Mouse (Mus musculus): ENCODE results near the gene Srgap1.
"Not testable (repeated sequence)": the region's sequence is repeated elsewhere in the genome, so short reads cannot be mapped to it uniquely, and the experiment has no call there.

The Srgap1 gene

DNA sequence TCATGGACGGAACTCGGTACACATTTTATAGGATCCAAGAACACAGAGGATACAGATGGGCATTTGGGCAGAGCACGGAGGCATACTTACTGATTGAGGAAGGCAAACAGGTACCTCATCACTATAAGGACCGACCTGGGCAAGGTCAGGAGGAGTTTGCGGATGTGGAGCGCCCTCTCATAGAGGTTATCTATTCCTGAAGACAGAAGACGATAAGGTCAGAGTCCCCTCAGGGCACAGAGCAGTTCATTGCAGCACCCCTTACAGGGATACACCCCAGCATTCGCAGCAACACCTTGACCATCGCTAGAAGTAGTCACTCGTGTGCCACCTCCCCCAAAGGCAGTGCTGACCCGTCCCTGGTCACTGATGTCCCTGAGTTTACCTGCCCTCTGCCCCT lies 239.3 kb downstream of the Srgap1 start:
- no peak for DNase-seq

DNA sequence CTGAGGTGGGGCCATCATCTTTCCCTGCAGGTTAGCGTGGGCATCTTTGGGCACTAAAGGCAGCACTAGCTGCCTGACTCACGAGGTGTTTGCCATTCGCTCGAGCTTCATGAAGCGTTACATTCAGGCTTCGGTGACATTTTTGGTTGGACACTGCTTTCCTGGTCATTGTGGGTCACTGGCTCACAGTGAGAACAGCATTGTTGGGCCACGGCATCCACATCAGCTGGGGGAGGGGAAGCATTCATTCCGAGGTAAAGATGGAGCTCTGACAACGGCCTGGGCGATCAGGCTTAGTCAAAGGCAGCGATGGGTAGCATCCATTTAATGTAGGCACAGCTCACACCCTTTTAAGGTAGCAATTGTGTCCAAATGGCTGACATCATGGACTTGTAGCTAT lies 240.3 kb downstream of the Srgap1 start:
- no peak for DNase-seq

DNA sequence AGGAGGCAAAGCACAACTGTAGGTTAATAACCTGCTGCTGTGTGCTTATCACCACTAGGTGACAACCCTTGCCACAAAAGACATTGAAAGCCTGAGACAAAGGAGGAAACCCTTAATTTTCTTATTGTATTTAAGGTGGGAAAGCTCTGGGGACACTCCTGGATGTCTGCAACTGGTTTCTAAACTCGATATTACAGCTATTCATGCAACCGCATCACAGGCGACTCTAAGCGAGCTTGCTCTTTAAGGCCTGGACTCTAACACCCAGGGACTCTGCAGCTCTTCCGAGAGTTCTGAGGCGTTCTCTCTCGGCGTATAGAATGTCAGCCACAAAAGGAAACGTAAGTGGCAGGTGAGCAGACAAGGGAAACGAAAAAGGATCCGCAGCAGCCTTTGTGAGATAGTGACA lies 241.2 kb downstream of the Srgap1 start:
- DNase-seq, result no peak

DNA sequence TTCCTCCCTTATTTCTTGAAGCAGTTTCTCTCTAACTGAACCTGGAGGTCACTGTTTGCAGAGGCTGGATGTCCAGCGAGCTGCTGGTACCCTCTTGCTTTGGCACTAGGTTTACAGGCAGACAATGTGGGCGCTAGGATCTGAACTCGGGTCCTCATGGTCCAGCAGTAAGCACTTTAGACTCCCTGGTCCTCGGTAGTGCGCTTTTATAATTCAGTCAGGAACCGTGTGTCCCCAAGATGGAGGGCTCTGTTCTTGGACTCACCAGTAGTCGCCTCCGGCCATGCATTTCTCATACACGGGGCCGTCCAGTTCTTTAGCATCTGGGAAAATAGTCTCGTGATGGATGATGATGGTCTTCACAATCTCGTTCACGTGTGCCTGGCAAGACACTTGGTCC lies 242.6 kb downstream of the Srgap1 start:
- DNase-seq, result no peak

DNA sequence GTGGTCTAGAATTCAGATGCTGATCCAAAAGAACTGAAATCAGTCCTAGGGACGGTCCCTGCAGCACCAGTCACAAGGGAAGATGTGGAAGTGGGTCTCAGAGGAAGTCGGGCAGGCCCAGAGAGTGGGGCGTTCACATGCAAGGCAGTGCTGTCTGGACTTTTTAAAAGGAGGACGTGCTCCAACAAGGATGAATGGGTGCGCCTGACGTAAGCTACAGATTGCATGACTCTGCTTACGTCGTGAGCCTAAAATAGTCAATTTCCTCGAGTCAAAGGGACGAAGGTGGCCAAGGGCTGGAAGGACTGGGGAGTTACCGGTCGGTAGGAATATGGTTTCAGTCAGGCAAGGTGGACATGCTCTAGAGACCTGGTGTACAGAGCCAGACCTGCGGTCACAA lies 247.1 kb downstream of the Srgap1 start:
- DNase-seq, result no peak

DNA sequence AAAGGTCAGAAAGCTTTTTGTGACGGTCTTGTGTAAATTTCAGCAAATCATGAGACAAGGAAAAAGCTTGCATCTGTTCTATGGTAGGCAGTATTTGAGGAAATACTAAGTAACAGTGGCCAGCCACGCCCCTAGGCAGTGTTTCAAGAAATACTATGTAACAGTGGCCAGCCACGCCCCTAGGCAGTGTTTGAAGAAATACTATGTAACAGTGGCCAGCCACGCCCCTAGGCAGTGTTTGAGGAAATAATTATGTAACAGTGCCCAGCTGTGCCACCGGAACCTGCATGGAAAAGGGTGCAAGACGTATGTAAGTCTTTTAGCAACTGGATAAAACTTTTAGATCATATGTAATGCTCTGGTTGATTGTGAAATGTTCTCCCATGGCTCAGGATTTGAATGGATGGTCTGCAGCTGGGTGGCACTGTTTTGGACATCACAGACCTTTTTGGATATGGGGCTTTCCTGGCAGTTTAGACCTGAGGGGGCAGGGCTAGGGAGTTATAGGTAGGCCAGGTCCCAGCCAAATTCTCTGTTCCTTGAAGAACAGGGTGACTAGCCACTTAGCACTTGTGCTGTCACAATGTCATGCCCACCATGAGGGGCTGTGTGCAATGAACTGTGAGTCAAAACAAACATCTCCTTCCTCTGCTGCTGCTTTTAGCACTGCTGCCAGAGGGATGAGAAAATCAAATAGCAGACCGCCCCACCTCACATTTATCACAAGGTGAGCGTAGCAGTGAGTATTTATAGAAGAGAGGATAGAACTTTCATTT lies 250.9 kb downstream of the Srgap1 start:
- DNase-seq, result peak; percentile 93

DNA sequence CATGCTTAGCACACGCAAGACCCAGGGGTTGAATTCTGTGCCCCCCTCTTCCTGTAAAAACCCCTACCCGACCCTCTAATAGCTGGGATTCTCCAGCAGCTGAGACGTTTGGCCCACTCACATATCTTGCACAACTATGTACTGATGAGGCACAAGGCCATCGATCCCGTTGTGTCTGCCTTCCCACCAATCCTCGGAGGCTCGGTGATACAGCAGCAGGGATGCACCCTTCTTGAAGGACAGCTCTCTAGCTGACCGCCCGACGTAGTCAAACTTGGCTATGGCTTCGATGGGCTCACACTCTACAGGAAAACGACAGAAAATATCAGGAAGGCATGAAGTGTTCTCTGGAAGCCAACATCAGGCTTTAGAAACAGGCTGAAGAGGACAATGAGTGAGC lies 252.6 kb downstream of the Srgap1 start:
- no peak for DNase-seq

DNA sequence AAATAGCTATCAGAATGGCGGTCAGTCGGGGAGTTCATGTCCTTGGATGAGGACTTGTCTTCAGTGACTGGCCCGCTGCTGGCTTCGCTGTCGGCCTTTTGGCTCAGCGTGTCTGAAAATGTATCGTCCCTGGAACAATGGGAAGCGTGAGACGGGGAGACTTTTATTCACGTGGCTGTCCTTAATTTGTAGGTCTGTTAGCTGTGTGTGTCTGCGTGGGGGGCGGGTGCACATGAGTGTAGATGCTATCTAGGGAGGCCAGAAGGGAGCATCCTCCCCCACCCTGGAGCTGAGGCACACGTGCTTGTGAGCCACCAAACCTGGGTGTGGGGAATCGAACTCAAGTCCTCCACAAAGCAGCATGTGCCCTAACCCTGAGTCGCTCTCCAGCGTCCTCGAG lies 254.5 kb downstream of the Srgap1 start:
- no peak for DNase-seq

DNA sequence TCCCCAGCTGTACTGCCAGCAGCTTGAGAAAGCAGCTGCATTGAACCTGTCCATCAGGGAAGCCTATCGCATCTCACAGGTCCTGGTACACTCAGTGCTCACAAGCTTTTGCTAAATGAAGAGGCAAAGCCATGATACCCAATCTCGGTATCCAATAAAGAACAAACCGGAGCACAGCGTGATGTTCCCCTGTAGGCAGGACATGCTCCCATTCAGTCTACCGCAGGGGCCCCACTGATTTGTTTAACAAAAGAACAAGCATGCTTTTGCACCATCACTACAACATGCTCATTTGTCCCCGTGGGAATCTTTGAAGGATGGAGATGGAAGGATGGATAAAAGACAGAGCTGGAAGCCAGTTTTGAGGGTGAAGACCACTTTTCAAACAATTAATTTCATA lies 257.0 kb downstream of the Srgap1 start:
- DNase-seq, result no peak

DNA sequence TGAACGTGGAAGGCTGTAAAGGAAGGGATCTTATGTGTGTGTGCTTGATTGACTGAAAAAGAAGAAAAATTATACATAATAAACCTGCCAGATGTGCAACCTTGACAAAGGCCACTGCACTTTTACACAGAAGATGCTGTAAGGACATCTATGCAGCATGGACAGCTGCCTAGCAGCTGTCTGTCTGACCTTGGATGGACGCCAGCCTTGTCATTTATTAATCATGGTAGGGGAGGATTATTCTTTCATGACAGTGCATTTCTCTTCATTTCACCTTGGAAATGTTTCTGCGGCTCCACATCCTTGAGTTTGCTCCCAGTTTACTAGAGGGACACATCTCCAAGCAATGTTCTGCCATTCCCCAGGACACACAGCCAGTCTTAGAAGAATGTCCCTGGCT lies 258.6 kb downstream of the Srgap1 start:
- DNase-seq, result no peak

DNA sequence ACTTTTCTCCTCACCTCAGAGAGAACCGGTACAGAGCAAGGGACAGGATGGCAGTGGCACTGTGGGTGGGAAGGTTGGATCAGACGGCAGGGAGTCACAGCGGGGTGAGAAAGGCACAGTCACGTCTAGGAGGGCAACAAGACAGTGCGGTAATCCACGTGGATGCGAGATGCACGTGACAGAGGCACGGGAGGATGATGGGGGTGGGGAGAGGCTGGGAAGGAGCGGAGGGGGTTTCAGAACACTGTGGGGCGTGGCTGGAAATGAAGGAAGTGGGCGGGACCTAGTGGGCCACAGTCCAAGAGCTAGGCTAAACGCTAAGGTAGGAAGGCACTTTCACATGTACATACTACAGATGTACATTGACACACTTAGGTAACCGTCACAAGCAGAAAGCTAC lies 266.0 kb downstream of the Srgap1 start:
- peak; percentile 56 for DNase-seq

DNA sequence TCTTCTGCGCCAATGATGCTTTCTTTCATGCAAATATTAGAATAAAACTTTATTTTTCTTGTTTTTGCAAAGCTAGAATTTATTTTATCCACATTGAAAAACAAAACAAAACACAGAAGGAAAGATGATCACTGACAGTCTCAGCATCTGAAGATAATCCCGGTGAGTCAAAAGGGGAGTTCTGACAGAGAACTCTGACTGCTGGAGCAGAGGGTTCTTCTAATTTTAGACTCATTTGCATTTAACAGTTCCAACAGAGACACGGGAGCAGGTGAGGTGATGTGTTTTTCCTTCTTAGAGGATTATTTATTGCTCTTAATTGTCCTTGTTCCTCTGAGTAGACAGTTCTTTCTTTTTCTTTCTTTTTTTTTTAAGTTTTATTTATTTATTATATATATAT lies 271.1 kb downstream of the Srgap1 start:
- DNase-seq, result no peak

DNA sequence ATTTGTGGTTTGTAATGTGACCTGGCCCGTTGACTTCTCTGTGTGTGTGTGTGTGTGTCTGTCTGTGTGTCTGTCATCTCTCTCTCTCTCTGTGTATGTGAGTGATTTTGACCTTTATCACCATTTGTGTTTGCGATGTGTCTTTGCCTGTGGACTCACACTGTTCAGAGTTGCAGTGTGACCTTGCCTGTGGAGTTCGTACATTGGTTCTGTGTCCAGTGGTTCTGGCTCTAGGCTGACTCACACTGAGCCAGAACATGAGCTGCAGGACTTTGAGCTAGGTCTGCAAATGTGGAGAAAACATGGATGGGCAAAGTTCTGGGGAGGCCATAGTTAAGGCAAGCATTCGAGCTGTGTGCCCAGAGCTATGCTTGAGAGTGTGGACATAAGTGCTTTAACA lies 273.3 kb downstream of the Srgap1 start:
- DNase-seq, result no peak

DNA sequence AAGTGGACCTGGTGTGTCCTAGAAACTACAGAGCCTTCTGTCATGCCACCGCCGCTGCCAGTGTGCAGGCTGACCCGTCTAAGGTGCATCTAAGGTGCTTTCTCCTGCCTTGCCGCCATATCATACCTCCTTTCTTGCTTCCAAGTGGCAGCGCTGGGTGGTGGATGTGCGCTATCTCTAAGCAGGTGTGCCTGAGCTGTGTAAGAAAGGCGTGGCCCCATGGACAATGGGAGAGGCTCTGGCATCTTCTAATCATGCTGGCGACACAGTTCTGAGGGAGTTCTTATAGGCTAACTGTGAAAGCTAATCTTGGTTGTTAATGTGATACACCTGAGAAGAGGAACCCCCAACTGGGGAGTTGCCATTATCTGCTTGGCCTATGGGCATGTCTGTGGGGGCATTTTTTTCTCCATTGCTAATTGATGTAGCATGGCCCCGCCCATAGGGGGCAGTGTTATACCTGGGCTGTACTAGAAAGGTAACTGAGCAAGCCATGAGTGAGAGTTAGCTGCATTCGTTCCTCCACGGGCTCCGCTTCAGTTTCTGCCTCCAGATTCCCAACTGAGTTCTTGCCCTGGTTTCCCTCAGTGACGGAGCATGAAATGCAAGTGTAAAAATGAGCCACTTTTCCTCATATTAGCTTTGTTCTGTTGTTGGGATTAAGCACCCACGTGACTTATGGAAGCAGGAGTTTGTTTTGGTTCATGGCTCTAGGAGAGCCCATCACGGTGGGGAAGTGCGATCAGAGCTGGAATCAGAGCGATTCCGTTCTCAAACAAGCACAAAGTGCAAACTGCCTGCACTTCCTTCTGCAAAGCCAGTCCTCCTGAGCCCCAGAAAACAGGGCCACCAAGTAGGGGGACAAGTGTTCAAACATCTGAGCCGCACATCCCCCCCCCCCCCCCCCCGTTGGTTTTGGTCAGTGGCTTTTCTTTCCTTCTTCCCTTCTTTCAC lies 276.2 kb downstream of the Srgap1 start:
- DNase-seq, result peak; percentile 53

DNA sequence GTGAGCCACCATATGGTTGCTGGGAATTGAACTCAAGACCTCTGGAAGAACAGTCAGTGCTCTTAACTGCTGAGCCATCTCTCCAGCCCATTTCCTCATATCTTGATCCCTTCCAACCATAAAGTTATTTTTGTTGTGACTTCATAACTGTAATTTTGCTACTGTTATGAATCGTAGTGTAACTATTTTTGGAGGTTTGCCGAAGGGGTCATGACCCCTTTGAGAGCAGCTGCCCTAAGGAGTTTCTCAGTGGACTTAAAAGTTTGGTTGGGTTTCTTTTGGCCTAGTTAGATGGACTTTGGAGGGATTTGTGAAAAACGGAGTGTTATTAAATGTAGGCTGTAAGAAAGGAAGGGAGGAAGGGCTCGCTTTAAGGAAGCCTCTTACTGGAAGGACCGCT lies 277.4 kb downstream of the Srgap1 start:
- DNase-seq, result no peak

DNA sequence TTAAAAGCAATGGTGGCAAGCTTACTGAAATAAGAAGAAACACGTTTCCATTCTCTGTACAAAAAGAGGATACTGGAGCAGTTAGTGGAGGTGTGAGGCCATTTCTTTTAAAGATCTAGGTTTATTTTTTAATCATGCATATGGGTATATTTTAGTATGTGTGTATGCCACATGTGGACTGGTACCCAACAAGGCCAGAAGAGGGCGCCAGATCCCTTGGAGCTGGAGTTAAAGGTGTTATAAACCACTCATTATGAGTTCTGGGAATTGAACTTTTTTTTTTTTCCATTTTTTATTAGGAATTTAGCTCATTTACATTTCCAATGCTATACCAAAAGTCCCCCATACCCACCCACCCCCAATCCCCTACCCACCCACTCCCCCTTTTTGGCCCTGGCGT lies 279.8 kb downstream of the Srgap1 start:
- DNase-seq, result not testable (repeated sequence)

DNA sequence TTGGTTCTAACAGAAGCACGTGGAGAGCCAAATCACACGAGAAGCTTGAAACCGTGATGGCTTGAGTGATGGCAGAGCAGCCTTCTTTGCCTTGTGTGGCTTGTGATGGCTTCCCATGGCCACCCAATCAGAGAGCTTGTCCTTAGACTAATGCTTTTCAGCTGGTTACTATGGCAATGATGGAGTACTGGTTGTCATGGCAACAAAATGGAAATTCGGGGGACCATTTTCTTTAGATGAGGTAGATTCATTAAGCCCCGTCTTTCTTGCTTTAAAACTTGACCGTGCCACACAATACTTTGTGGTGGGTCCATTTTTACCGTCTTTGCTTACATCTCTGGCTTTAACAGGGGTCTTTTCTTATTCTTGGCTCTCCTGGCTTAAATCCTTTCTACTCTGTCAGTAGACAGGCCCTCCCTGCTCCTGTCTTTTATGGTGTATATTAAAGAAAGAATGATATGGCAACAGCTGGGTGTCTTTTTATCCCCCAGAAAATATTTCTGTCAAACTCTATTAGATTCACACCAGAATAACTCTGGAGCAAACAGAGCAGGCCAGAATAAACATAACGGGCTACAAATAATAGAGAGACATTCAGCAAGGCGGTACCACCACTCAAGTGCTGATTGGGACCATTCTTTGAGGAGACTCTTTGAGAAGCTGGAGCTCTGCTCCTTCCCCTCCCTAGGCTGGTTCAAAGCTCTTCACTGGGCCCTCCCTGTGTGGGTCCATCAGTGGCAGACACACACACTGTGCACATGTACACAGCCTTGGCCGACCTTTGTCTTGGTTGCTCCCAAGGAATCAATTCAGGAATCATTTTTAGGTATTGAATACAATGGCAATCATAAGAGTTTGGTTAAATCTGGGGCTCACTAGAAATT lies 281.7 kb downstream of the Srgap1 start:
- DNase-seq, result no peak

DNA sequence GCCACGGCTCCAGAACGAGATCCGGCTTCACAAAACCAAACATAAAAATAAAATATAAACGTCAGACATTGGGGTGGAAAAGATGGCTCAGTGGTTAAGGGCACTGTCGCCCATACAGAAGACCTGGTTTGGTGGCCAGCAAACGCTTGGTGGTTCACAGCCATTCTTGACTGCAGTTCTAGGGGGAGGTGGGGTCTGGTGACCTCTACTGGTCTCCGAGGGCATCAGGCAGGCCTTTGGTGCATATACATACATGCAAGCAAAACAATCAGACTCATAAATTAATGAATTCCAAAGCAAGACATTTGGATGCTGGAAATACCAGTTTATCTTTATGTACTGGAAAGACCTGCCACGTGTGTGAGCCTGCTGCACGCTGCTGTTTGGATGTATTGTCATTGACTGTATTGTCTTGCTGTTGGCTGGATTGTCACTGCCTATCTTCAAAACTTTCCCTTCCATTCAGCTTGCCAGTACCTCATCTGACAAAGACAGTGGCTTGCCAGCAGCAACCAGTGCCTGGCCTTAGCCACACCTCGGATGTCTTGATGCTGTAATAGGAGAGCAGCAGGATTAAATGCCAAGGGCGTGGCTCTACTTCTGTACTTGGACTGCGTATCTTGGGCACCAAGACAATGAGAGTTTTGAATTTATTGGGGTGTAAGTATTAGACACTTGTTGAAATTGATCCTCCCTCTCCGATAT lies 282.5 kb downstream of the Srgap1 start:
- DNase-seq, result no peak

DNA sequence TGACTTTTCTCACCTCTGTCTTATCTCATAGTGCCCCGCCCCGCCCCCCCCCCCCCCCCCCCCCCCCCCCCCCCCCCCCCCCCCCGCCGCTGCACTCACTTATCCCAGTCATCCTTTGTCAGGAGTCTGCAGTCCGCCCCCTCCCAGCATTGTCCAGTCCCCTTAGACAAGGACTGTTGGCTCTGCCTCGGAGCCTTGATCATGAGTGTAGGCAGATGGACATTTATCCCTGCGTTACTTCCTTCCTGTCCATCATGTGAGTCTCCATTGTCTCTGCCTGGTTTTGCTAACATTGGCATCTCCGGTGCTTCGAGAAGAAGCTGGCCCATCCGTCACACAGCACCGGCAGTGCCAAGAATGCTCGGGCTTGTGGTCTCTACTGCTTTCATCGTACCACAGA lies 283.9 kb downstream of the Srgap1 start:
- peak; percentile 19 for DNase-seq

DNA sequence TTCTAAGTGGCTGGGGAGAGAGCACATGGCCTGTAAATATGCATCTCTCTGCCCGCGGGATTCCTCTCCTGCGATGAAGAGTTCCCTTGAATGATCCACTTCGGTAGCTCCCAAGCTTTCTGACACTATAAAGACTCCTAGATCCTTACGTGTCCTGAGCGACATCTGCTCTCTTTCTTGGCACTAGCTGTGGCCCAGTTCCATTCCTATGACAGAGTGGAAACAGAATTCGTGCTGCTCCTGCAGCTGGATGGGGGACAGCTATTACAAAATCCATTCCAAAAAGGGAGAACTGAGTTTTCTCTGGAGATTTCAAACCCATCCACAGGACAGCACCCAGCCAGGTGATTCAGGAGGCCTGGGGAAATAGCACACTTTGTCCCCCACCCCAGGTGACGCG lies 285.0 kb downstream of the Srgap1 start:
- no peak for DNase-seq

DNA sequence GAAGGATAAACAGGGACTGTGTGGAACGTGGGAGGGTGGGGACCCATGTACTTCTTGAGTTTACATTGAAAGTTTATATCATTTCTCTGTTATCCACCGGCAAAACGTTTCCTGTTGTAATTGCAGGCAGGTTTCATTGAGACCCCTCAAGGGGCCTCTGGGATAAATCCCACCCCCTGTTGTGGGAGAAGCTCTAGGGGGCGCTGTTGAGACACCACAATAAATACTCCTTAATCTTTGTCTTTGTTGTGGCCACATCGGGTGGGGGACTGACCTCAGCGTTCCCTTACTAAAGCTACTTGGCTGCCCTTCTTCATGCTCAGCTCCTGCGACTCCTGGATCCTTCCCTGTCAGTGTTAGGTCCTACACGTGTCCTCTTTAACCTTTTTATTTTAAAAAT lies 288.0 kb downstream of the Srgap1 start:
- no peak for DNase-seq

DNA sequence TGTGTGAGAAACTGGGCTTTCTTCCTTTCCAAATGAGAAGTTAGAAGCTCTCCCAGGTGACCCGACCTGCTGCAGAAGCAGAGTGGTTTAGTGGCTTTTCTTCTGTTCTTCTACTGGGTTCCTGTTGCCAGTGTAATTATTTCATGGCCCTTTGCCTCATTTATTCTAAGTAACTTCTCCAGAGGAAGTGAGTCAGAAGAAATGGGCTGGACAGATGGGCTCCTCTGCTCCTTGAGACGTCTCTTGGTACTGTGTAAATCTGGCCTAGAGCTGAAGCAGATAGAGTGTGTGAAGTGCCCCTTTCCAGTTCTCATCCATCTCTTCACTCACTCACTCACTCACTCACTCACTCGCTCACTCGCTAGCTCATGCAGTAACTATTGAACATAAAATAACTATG lies 290.4 kb downstream of the Srgap1 start:
- no peak for DNase-seq

DNA sequence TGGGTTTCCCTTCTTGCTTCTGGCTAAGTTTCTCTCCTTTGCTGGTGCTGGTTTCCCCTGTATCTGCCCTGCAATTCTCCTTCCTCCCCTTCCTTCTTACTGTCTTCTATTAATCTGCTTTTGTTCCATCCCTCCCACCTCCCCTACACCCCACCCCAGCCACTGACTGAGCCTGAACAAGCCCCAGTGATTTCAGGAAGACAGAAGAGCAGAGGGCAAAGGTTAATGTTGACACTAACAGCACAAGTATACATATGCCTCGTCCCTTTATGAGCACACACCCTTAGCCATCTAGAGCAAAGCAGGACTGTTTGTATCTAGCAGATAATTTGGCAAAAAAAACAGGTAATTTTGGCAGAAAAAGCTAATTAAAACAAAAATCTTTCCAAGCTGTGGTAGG lies 291.3 kb downstream of the Srgap1 start:
- DNase-seq, result no peak

All from lung, postnatal 36 days (tissue).